Mouse (Mus musculus) retina, adult 2 months (tissue): ENCODE results near the gene Itfg2.

Source experiments
- DNase-seq: peaks from one replicate; pipeline ENCODE4 v3.0.0-alpha.2; 2012; ENCODE audit warnings: low read depth, low spot score

The Itfg2 gene

DNA sequence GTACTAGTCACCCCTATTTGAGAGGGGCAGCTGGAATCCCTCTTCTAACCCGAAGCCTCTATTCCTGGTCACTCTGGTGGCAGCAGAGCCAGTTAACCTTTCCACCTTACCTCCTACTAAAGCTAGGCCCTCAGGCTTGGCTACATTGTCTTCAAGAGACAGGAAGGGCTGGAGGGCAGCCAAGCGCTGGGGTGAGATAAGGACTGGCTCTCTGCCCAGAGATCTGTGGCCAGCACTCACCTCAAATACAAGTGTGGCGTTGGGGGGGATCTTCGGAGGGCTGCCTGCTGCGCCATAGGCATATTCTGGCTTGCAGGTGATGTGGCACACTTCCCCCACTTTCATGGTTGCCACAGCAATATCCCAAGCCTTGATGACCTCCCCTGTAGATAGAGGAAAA lies 10.7 kb upstream of the Itfg2 start:
- no peak for DNase-seq

DNA sequence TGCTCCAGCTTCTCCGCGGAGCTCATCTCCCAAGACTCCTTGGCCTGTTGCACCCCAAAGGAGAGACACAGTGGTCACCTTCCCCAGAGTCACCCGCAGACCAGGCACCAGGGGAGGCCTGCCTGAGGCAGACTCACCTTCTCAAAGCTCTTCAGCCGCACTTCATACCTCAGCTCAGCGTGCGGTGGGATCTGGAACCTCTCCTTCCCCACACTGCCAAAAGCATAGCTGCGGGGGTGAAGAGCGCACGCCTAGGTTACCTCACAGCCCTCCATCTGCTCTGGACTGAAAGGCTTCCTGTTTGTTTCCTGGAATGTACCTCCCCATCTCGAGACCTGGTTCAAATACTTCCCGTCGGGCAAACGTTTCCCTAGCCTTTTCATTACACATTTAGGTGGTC lies 8.8 kb upstream of the Itfg2 start:
- DNase-seq: no peak

DNA sequence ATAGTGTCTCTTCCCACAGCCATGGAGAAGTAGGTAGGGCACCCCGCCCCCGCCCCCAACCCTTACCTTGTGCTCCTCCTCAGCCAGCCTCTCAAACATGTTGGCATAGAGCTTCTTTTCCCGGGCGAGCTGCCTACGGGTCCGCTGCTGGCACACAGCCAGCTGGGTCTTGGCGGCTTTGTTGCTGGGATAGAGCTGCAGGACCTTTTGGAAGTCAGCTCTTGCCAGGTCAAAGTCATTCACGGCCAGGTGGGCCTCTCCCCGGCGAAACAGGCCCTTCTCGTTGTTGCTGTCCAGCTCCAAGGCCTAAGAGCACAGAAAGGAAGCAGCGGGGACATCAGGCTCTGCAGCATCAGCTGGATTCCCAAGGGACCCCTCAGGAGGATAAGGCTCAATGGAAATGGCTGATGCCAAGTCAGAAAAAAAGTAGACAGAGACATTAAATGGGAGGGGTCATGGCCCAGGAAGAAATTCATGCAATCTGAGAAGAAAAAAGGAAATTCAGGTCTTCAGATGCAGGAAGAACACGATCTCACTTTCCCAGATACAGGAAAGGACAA lies 7.7 kb upstream of the Itfg2 start:
- DNase-seq: no peak

DNA sequence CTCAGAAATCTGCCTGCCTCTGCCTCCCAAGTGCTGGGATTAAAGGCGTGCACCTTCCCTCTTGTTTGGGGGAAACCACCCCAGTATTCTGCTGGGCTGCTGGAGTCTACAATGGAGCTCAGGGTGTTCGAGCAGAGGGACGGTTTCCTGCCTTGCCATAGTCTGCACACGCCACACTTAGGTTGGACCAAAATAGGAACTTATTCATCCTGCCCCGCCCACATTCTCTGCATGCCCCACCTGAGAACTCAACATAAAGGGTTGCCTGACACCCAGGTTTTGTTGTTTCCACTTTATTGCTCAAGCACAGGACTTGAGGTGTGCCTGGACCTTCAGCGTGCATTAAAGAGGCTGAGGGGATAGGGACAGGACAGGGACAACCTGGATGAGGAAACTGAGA lies 5.1 kb upstream of the Itfg2 start:
- no peak for DNase-seq

DNA sequence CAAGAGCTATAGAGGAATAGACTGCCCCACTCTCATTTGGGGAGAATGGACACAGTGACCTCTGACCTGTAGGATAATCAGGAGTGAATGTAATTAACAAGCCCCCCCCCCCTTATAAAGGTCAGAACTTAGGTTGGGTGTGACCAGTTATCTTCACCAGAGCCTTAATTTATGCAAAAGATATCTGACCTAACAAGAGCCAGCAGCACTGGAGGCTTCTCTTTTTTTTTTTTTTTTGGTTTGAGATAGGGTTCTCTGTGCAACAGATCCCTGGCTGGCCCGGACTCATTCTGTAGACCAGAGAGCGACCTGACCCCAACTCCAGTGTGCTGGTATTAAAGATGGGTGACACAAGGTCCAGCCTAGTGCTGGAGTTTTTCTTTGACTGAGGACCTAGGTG lies 4.6 kb upstream of the Itfg2 start:
- no peak for DNase-seq

DNA sequence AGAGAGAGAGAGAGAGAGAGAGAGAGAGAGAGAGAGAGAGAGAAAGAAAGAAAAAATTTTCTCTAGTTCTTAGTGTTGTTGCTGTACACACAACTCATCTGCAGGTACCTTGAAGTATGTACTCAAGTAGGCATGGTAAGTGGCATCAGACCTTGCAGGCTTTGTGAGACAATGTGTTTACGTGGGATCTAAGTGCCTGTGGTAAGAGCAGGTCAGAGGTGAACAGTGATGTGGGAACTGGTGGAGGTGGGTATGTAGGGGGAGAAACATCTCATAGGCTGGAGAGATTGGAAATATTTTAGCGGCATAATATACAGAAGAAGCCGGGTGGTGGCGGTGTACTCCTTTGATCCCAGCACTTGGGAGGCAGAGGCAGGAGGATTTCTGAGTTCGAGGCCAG lies 2.8 kb upstream of the Itfg2 start:
- no peak for DNase-seq

DNA sequence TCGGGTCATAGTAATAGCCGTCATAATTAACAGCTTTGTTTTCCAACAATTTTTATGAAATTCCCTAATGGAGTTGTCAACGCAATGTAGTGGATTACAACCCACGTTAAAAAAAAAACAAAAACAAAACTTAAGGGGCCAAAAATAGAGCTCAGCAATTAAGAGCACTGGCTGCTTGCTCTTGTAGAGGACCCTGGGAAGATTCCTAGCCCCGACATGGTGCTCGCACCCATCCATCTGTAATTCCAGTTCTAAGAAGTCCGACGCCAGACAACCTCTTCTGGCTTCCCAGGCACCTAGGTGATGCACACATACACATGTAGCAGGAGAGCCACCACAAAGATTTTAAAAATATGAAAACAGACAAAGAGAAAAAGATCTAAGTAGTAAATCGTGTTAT lies 315 bp upstream of the Itfg2 start:
- DNase-seq: no peak

DNA sequence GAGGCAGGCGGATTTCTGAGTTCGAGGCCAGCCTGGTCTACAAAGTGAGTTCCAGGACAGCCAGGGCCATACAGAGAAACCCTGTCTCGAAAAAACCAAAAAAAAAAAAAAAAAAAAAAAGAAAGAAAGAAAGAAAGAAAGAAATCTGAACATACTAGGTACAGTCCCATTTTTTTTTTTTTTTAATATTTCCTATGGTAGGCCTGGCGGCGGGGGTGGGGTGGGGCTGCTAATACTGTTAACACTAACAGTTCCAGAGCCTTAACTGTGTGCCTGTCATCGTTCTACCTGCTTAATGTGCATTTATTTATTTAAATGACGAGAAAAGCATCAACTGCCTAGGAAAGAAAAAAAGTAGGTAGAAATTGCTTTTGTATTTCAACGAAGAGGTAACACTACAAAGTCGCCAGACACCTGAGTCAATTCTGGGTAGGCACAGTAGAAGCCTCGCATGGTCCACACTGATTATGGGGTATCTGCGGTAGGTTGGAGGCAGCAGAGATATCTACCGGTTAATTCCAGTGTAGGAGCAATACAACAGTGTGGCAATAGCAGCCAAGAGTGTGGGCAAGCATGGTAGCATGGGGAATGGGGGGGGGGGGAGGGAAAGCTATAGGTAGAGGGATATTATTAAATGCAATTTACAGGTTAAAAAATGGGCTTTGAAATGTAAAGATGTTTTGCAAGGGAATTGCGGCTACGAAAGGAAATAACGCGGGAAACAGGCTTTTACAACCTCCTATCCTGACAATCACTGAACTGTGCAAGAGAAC lies 1.0 kb downstream of the Itfg2 start:
- no peak for DNase-seq

DNA sequence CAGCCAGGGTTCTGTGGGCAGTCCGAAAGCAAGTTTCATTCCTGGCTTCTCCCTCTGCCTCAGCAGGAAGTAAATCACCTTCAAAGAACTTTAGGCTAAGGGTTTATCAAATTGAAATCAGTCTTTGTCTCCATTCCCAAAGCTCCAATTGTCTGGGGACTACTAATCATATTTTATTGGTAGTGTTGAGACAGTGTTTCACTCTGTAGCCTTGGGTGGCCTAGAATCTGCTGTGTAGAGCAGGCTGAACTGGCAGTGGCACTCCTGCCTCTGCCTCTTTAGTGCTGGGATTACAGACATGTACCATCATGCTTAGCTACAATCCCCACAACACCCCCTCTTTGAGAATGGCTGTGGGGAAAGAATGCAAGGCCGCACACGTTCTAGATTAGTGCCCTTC lies 3.3 kb downstream of the Itfg2 start:
- no peak for DNase-seq

DNA sequence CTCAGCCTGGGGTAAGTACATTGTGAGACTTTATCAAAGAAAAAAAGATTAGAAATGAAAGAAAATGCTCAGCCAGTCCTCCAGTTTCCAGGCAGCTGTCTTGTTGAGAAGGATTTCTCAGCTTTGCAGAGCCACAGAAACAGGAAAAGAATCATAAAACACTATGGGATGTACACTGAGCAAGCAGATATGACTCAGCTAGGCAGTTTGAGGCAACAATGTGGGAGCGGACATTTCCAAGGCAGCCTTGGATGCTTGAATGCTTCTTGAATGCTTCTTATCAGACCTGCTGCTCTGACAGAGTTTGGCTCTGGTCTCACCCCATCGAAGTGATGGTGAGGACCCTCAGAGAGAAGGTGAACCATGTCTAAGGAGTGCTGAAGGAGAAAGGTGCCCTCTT lies 3.7 kb downstream of the Itfg2 start:
- no peak for DNase-seq

DNA sequence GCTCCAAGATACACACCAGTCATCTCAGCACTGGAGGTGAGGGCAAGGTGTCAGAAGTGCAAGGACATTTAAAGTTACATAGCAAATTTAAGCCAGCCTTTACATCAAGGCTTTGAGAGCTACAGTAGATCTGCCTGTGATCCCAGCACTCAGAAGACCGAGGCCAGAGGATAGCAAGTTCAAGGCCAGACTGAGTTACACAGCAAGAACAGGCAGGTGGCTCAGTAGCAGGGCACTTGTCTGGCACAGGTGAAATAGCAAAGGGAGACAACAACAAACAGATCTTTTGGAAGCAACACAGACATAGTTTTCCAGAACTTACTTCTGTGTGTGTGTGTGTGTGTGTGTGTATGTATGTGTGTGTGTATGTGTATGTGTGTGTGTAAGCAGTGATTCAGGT lies 6.7 kb downstream of the Itfg2 start:
- no peak for DNase-seq

DNA sequence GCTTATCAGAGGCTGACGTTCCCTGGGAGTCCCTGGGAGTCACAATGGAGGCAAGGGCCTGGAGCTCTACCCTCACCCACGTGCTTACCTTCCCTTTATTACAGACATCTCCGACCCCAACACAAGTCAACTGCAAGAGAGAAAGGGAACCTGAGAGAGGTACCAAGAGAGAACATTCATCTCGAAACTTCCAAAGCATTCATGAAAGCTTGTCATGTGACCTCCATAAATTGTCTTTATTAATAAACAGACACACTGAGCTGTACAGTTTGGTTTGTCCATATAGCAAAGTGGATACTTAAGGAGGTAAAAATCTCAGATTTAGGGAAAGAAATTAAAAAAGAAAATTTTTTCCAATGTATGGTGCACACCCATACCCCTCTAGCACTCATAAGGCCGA lies 8.6 kb downstream of the Itfg2 start:
- no peak for DNase-seq

DNA sequence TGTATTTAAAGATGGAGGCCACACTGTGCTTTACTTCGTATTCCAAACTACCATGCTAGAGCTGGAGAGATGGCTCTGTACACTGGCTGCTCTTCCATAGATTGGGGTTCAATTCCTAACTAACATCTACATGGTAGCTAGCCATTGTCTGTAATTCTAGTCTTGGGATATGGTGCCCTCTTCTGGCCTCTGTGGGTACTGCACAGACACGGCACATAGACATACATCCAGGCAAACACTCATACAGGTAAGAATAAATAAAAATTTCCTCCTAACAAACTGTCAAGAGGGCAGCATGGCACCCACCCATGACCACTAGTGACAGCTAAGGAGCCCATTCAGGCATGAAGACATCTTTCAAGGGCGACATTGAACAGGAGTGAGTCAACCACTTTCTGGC lies 13.6 kb downstream of the Itfg2 start:
- peak; percentile 40 for DNase-seq

DNA sequence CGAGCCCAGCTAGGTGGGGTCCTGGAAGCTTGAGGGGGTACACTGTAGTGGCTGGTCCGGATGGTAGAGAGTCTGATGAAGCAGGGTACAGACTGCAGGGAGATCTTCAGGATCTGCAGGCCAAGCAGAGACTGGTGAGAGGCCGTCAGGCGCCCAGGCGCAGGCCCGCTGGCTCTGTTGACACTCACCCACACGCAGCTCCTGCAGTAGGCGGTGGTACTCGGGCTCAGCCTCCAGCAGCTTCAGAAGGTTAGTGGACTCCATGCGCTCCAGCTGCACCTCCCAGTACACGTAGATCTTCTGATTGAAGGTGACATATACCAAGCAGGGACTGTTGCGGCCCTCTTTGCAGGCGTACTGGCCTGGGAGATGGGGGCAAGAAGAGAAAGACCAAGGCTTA lies 14.4 kb downstream of the Itfg2 start:
- DNase-seq: no peak

DNA sequence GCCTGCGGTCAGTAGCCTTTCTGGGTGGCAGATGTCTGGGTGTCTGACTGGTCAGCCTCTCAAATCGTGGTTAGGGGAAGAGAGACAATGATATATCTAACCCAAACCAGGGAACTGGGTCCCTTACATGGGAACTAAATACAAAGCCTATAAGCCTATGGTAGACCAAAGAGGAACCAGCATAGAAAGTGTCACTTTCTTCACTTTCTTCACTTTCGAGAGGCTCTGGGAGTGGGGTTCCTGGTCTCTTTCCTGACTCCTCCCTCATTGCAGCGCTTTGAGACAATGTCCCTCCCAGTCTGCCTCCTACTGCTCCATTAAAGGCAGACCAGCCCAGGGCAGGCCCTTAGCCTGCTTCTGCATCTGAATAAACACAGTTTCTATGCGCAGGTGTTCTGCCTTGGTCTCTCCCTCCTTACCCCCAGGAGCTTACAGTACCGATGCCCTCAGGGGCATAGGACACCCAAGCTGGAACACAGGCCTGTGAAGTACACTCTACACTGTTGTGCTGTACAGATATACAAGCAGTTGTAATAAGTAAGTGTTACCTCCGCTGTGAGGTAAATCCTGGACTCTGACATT lies 16.1 kb downstream of the Itfg2 start:
- DNase-seq: no peak

DNA sequence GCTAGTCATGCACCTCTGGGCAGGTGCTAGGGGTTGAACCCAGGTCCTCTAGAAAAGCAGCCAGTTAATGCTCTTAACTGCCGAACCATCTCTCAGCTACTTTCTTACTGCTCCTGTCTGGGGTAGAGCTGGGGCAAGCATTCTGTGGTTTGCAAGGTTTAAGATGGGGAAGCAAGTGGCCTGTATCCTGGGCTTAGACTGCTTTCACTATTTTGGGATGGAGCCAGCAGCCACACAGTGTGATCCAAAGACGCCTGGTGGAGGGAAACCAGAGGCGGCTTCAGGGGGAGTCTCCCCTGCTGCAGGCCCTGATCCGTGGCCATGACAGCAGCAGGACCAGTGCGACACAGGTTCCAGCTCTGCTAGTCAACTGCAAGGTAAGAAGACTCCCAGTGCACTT lies 20.0 kb downstream of the Itfg2 start:
- no peak for DNase-seq

DNA sequence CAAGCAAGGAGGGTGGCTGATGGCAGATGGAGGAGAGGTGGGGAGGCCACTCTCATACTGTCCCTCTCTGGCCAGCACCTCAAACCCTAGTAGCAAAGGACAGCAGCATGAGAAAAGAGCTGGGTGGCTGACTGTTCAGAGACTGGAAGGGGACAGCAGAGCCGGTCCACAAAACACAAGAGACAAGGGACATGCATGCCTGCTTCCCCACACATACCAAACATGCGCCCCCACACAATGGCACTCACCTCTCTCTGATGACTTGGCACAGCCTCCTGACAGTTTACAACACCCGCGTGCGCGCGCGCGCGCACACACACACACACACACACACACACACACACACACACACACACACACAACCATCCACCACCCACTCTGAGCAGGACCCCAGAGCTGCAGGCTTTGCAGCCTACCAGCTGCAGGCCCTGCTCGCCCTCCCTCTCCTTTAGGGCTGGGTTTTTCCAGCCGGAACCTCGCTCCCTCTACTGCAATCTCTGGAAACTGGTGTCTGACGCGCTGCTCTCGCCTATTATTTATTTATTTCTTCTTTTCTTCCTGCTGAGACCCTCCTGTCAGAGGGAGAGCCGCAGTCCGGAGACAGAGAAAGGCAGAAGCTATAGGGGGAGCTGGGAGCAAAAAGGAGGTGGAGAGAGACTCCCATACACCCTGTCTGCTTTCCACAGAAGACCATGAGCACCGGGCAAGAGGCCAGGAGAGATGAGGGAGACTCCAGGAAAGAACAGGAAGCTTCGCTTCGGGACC lies 25.1 kb downstream of the Itfg2 start:
- no peak for DNase-seq

DNA sequence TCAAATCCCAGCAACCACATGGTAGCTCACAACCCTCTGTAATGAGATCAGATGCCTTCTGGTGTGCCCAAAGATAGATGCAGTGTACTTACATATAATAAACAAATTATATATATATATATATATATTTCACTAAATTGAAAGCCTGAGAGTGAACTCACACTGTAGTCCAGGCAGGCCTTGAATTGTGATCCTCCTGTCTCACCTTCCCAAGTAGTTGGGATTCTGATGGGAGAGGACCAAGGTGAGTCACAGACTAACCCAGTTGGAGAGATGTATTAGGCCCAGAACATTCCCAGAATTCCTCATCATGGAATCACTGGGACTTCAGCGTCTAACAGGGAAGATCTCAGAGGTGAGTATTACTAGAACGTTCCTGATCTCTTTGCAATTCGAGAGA lies 25.7 kb downstream of the Itfg2 start, which contains the start of gene Nrip2:
Gene Nrip2 (plus strand): TSS at position 301 of the 400 bp plus-strand sequence.
- DNase-seq: no peak

DNA sequence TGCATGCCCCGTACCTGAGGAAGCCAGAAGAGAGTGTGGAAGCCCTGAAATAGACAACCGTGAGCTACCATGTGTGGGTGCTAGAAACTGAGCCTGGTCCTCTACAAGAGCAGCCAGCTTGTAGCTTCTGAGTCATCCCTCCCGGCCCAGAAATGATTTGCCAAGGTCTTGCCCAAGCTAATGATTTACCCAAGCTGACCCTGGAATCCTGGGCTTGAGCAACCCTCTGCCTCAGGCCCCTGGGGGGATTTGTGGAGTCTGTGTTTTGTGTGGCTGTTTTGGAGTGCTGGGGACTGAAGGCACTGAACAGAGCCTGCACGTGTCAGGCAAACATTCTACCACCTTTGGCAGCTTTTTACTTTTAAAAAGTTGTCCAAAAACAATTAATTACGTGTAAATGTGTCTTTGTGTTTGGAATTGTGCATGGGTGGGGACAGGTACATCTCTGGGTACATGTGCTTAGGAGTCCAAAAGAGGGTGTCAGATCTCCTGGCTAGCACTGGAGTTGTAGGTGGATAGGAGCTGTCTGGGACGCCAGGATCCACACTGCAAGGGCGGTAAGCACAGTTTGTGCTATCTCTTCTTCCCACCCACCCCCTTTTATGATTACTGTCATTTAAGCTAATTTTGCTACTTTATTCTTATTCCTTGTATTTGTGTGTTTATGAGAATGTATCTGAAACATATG lies 27.0 kb downstream of the Itfg2 start:
- no peak for DNase-seq

DNA sequence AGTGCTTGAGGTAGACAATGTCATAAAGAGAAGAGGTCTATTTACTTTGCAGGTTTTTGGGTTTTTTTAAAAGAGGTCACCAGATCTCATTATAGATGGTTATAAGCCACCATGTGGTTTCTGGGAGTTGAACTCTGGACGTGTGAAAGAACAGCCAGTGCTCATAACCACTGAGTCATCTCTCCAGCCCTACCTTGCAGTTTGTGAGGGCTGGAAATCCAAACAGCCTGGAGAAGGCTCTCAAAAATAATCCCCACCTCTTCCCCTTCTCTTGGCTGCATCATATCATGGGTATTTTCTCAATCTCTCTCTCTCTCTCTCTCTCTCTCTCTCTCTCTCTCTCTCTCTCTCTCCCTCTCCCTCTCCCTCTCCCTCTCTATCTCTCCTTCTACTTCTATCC lies 34.0 kb downstream of the Itfg2 start:
- no peak for DNase-seq

DNA sequence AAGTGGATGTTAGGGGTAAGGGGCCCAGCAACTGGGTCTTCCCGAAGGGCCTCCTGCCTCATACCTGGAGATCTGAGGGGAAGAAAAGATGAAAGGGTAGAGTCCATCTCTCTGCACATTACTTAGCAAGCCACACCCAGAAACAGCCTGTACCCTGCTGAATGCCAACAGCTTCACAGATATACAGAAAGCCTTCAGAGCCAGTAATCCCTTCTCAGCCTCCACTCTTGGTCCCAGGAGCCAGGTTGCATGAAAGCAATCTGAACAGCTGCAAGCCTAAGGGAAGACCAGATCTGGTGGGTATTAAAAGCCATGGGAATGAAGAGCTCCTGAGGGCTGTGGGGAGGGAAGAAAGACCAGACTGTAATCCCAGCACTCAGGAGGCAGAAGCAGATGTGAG lies 35.5 kb downstream of the Itfg2 start:
- no peak for DNase-seq

DNA sequence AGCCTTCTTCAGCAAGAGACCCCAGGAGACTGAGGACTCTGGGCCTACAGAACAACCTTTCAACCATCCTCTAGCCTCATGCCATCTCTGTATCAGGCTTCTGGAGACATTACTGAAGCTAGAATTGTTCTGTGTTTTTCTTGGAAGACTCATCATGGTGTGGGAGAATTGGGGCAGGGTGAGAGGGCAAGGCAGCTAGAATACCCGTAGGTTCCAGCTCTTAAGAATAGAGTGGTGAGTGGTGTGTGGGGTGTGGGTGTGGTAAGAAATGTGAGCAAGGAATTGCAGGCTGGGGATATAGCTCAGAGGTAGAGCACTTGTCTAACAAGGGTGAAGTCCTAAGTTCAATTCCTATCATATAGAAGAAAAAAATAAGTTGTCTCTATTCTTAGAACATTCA lies 39.7 kb downstream of the Itfg2 start:
- DNase-seq: no peak
